Mouse (Mus musculus) CD4-positive, CD25-positive, alpha-beta regulatory T cell, adult 2 months (primary cell): ENCODE measurements around the gene Saa2.
"Not testable (repeated sequence)": the region's sequence is repeated elsewhere in the genome, so short reads cannot be mapped to it uniquely, and the experiment has no call there.

Source experiments
- DNase-seq: peaks from one replicate; pipeline ENCODE4 v3.0.0-alpha.2; 2012; ENCODE audit warnings: low read depth, low spot score

The Saa2 gene

DNA sequence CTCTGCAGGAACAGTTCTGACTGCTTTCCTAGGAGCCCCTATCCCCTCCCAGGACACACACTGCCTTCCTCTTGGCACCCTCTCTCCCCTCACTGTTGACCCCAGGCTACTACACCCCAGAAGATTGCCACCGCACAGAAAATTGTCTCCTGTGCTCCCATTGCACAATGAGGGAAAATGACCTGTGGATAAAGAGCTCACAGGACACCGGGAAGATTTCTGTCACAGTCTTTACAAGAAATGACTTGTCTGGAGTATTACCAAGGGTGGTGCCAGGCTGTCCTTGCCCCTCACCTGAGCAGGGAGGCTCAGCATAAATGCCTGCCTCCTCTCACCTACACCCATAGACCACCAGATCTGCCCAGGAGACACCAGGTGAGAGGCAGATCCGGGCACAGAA lies at the start of gene Saa2:
Saa2 (plus strand) TSS at position 301 of the 400 bp plus-strand sequence.
- DNase-seq: no peak

DNA sequence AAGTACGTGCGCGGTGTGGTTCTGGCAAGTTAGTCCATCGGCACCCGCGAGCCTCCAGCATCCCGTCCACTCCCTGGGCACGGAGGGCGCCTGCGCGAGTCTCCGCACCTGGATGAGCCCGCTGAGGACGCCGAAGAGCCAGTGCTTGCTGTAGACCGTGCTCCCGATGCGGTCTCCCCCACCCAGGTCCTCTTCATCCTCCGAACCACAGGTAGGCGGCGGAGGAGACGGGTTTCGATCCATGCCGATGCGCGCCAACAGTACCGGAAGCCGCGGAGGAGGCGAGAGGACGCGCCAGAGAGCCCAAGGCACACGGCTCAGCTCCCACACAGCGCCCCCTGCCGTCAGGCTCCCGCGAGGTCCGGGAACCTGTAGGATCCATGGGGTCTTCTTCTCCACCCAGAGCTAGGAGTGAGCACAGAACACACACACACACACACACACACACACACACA lies 41.2 kb upstream of the Saa2 start, which contains the start of gene Saal1:
Saal1 (minus strand) TSS at position 291 of the 455 bp plus-strand sequence.
- peak; percentile 96 for DNase-seq

DNA sequence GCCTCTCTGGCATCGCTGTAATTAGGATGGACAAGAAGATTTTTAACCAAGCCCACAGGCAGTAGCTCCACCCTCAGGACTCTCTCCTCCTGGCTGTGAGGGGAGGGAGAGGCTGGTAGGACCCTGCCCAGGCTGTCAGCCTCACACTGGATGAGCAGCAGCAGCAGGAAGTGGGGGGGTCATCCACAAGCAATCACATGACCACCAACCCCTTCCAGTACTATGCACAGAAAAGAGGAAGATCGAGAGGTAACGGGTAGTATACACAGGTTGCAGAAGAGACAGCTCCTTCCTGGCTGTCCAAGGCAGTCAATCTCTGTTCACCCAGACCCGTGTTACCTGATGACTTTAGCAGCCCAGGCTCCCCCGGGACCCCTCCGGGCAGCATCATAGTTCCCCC lies 39.3 kb upstream of the Saa2 start:
- no peak for DNase-seq

DNA sequence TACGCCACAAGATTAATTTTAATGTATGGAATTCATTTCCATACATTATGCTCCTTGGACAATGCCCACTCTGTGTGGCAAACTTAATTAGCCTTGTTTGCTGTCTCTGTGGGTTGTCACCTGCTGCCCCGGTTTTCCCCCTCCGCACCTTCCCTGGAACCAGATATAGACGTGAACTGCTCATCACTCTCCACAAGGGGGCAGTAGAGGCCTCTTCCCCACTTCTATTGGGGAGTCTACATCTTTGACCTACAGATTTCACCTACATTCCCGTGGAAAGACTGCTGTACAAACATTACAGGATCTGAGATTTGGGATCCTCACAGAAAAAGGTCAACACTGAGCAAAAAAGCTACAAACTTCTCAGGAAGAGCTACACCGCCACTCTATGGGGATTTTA lies 37.1 kb upstream of the Saa2 start:
- DNase-seq: peak; percentile 84

DNA sequence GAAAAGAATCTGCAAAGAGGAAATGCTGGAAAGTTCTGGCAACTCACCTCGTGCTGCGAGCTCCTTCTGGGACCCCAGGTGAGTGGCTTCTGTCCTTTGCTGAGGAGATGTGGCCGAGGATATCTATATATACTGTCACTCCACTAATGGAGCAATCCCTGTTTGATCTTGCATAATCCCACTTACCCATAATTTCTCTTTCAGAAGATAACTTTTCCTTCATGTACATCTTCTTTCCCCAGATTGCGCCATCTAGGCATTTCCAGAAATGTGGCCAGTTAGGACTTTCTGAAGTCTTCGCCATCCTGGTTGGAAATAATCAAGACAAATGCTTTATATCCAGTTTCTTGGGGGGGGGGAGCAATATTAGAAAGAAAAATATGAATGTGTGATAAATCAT lies 36.0 kb upstream of the Saa2 start, which contains the start of gene Saa3:
Saa3 (minus strand) TSS at position 101 of the 400 bp plus-strand sequence.
- no peak for DNase-seq

DNA sequence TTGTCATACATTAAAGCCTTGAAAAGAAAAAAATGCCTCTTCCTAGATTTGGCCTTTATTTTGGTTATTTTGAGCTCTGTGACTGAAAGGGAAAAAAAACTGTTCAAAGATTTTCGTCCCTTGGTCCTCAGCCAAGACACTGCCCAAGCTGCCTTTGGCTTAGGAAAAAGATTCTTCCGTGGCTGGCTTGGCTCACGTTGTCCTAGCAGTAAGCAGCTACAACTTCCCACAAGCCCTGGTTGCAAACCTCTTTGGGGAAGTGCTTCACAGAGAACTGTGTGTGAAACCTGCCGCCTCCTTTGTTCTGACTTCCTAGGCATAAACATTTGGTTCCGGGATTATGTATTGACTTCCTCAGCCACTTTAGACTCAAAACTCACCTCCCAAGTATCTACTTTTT lies 34.7 kb upstream of the Saa2 start:
- no peak for DNase-seq

DNA sequence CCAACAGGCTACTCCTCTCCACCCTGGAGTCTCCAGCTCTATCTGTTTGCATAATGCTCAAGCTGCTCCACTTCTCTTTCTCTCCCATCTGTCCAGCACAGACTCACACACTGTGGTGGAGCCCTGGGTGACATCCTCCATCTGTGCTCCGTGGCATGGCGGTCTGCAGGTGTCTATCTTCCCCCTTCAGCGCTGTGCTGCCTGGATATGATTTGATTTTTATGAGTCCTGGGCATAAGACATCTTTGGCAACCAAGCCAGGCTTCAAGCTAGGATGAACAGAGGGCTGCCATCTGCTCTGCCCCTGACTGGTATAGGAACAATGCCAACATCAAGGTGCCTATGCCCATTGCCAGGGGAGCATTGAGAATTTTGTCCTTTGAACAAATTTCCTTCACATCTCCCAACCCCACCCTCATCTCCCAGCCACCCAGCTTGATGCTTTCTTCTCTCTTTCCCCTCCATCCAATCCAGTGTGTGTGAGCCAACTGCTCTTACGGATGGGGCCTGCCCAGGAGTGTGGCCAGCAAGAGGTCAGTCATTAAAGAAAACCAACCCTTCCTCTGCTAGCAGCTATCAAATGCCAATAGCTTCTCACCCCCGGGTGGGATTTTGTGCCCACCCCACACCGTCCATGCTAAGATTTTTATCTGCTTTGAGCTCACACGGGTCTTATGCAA lies 32.9 kb upstream of the Saa2 start:
- no peak for DNase-seq

DNA sequence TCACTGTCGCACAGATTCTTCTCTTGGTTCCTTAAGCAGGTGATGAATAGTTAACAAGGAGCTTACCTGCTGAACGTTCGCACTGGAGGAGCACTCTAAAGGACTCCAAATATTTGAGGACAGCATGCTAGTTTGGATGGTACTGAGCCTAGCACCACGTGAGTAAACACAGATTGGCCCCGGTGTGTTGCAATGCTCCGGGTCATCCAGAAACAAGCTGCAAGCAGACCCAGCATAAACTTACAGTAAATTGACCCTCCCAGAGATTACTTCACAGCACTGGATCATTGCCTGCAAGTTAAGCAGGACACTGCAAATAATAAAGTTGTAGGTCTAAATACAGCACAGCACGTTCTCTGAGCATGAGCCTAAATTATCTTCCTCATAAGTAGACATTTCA lies 32.1 kb upstream of the Saa2 start:
- DNase-seq: no peak

DNA sequence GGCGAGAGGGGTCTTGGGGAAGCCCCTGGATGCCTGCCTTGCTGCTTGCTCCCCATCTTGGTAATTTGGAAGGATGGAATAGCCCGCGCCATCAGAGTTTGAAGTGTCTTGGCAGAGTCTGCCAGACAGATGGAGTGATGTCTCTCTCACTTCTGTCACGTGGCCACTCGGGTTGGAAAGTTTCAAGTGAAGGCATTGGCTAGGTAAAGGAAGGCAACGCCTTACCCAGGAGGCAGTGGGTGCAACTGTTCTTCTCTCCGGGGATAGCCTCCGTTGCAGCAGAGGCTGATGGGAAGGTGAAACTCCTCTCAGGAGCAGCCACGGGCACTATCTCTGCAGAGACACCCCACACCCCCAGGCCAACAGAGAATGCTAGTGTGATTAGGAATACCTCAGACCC lies 31.1 kb upstream of the Saa2 start:
- DNase-seq: no peak

DNA sequence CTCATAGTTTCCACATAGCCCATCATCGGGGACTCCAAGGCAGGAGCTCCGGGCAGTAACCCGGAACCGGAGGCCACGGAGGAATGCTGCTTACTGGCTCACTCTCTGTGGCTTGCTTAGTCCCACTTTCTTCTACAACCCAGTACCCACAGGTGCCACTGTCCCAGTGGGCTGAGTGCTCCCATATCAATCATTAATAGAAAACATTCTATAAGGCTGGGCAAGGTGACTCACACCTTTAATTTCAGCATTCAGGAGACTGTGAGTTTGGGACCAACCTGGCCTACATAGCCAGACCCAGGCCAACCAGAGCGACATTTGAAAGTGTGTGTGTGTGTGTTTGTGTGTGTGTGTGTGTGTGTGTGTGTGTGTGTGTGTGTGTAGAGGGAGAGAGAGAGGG lies 28.2 kb upstream of the Saa2 start:
- no peak for DNase-seq

DNA sequence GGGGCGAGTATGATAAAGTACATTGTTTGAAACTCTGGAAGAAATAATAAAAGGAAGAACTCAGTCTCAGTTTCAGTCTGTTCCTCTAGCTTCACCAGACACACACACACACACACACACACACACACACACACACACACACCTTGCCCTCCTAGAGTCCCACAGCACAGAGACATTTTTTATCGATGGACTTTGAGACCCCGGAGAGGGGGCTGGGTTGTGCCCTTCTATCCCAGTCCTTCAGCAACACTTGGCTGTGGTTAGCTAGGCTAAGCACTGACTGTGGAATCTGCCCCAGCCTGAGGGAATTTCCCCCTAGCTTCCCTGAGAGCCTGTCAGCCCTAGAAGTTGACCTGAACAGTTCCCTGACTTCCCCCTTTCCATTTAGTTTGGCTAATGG lies 27.7 kb upstream of the Saa2 start:
- no peak for DNase-seq

DNA sequence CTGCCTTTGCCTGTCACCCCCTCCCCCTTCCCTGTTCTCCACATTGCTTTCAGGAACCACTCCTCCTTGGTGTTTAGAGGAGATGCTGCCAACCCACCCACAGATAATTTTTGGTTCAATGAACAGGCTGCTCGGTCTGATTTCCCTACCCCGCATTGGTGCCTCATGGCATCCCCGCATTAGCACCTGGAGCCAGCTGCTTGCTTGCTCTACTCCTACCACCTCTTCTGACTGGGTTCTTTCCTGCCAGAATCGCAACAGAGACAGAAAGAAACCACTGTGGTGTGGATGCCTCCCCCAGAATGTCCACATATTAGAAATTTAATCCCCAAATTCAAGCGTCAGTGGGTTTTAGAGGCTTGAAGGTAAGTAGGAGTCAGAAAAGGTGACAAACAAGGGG lies 27.2 kb upstream of the Saa2 start:
- DNase-seq: no peak

DNA sequence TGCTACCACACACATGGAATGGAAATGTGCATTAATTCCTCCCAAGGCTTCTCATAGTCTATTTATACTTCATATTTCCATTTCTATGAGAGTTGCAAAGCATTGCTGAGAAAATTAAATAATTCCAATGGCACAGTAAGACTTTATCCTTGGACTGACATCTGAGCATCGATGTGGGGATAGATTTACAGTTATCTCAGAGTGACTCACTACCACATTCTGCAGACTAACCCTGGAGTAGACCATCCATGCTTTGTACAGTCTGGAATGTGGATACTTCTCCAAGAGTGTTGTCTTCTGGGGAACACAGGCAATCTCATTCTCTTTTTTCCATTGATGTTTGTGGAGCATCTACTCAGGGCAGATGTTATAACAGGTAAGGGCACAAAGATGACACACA lies 24.0 kb upstream of the Saa2 start:
- DNase-seq: no peak

DNA sequence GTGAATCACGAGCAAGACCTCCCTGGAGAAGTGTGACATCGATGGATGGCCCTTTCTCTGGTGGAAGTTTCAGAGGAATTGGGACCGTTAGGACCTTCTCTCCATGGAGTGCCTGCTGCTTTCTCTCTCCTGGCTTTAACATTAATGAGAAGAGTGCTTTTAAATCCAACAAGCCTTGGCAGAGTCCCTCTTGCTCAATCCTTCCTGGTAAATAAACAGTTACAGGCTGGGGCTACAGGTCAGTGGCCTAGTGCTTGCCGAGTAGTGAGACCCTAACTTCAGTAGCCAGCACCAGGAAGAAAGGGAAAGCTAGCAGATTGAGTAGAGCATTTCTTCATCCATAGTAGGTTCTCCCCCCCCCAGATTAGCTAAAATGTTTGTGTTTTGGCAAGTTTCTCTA lies 19.1 kb upstream of the Saa2 start, which contains the start of gene Saa4:
Saa4 (minus strand) TSS at position 146 of the 400 bp plus-strand sequence.
- no peak for DNase-seq

DNA sequence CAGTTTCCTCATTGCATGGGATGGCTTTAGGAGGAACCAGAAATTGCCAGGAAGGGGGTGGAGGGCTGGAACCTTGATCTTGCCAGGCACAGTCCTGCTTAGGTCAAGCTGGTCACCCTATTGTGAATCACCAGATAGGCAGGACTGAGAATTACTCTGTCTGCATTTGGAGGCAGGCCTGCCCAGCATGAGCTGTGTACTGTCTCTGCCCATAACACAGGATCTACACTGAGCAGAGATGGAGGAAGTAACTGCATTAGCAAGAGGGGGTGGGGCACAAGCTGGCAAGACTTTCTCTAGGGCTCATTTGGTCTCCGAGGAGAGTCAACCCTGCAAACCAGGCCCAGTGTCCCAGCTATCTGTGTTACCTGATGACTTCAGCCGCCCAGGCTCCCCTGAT lies 16.6 kb upstream of the Saa2 start:
- no peak for DNase-seq

DNA sequence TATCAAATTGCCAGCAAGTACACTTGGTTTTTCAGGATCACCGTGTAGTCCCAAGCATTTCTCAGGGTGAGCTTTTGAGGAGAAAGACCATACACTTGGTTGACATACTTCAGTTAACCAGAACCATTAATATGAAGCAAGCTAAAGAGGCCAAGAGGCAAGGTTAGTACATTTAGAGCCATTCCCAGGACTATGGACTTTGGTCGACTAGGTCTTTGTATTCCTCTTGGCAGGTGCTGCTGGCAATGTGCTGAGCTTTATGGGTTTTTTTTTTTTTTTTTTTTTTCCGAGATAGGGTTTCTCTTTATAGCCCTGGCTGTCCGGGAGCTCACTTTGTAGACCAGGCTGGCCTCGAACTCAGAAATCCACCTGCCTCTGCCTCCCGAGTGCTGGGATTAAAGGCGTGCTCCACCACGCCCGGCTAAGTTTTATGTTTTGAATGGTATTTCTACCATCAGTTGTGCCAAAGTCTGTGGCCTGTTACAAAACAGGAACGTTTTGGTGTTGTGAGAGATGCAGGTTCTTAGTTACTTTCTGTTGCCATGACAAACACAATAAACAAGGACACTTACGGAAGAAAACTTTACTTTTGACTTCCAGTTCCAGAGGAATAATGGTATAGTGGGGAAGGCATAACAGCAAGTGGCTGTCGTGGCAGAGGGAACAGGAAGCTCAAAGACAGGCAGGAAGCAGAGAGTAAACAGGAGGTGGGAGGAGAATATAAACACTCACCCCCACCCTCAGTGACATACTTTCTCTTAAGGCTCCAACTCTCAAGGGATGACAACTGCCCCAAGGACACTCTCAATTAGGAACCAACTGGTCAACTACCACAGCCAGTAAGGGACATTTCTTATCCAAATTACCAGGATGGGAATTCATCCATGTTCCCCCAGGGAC lies 12.8 kb upstream of the Saa2 start:
- no peak for DNase-seq

DNA sequence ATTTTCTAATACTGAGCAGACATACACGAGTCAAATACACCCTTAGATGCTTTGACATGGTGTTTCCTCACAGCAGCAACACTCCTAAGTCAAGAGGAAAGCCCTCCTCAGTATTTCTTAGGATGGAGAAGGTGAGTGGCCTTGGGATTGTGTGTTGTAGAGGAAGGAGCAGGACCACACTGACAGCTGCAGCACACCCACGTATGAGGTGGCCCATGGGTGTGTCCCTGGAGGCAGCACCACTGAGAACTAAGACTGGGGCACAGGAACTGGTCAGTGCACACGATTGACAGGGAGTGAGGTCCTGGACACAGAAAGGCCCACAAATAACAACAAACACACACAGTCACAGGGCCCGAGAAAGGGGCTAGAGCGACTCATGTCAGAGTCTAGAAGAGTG lies 11.5 kb upstream of the Saa2 start:
- DNase-seq: not testable (repeated sequence)

DNA sequence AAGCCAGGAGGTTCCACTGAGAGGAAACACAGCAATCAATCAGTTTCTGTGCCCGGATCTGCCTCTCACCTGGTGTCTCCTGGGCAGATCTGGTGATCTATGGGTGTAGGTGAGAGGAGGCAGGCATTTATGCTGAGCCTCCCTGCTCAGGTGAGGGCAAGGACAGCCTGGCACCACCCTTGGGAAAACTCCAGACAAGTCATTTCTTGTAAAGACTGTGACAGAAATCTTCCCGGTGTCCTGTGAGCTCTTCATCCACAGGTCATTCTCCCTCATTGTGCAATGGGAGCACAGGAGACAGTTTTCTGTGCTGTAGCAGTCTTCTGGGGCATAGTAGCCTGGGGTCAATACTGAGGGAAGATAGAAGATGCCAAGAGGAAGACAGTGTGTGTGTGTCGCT lies 8.7 kb upstream of the Saa2 start, which contains the start of gene Saa1:
Saa1 (minus strand) TSS at position 101 of the 400 bp plus-strand sequence.
- DNase-seq: not testable (repeated sequence)

DNA sequence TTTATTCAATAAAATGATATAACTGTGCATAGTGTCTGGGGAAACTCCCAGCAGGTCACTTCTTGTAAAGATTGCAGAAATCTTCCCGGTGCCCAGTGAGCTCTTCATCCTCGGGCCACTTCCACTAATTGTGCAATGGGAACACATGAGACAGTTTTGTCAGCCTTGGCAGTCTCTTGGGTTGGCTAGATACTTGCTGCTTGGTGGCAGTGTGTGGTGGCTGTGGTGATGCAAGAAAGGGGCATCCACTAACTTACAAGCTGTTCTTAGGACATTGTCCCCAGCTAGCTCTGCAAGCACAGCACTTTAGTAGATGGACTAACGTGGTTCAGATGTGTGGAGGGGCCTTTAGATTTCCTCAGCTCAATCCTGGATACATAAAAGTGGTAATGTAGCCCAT lies 5.8 kb upstream of the Saa2 start:
- no peak for DNase-seq

DNA sequence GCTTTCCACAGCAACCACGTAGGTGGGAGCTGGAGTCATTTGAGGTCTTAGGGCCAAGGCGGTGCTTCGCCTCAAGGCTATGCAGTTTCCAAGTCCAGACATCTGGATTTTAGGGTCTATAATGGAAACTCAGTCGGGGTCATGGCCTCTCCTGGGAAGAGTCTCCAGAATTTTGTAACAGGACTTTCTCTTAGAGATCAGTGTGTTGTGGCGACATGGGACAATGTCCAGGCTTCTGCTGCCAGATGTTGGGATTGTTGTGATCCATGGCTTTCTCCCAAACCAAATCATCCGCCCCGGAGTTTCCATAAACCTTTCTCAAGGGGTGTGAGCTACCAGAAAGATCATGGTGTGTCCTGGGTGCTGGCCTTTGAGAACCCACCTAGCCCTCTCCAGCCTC lies 5.2 kb upstream of the Saa2 start:
- no peak for DNase-seq

DNA sequence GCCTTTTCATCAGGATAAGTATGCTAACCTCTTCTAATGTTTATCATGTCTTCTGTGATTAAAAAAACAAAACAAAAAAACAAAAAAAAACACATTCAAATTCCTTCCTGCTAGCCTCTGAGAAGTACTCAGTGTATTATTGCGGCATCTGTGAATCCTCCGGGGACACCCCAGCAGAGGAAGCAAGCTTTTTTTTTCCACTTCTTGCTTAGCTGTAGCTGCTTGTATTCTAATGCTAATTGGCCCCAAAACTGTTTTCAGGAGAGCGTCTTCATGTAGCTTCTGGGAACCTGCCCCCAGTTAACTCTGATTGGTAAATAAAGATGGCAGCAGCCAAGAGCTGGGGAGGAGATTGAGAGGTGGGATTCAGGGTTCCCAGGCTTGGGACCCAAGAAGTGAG lies 3.1 kb upstream of the Saa2 start:
- DNase-seq: no peak

DNA sequence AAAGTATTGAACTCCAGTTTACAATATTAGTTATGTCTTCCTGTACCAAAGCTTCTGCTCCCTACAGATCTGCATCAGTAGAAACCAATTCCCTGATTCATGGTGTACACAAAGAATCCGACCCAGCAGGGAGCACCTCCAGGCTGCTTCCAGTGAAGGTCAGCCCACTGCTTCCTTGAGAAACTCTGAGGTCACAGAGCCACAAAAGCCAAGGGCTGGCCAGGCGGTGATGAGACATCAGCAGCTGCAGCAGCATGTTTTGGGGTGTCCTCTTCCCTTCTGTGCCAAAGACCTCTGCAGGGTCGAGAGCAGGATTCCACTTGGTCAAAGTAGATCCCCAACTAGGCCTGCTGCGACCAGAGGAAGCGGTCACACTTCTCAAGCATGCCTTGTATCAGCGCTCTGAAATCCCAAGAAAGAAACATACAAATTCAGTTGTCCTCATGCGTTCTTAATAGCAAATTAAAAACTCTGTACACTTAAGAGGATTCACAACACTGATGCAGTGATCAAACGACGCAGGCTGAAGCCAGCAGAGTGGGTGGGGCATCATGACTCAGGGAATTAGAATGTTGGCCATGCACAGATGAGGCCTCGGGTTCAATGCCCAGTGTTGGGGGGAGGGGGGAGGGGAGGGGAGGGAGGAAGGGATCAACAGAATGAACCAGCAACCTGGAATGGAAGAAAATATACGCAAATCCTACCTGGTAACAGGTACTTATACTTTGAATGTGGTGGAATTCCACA lies 9.6 kb downstream of the Saa2 start:
- no peak for DNase-seq
